Mouse (Mus musculus) G1E-ER4 (cell line): ENCODE measurements around the gene Phyhipl. TPM values are rescaled to one million over a fixed set of nuclear protein-coding genes. Genes with fewer than 3 reads are reported as not detected.

Experiments
- GATA1 ChIP-seq: IDR thresholded peaks from one replicate; pipeline ENCODE4 v1.8.0; 2012; ENCODE audit warnings: low read length, inconsistent platforms
- polyA plus RNA-seq: library from polyadenylated mRNA; stranded (reverse); fragments of >175 nt; gene quantifications from 2 replicates; pipeline ENCODE4 v1.2.3, GENCODE M21; 2012

Phyhipl gene
- polyA plus RNA-seq, 1 experiment: not detected

- no peak for TF ChIP-seq GATA1
Measured at GRCm38 (mm10) chr10:70643131-70643530, 12.6 kb downstream of the Phyhipl start.

- no peak for TF ChIP-seq GATA1
Measured at GRCm38 (mm10) chr10:70640896-70641596, 14.7 kb downstream of the Phyhipl start.

DNA sequence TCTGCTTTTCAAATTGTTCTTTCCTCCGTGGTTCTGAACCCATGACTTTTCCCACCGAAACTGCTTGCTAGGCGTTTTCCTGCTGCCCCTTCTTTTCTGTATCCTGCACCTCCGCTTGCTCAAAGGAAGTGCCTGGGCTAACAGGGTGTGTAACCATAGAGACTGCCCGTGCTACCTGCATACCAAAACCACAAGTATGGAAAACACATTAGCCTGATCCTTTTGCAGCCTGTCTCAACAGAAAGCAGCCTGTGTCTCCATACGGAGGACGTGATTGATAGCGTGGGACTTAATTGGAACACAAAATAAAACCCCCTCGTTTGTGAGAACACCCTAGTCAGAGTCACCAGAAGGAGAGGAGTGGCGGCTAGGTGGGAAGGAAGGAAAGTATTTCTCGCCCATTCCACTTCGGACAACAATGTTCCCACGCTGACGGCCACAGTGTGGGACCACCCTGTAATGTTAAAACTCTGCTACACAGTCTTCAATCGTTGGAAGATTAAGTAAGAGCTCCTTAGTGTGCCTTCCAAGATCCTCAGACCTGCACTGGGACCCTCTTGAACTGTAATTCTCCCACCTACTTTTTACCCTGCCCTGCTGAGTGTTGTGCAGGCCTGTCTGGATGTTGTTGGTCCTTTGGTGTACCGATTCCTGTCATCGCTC, 15.6 kb downstream of the Phyhipl start:
- TF ChIP-seq GATA1: no peak

DNA sequence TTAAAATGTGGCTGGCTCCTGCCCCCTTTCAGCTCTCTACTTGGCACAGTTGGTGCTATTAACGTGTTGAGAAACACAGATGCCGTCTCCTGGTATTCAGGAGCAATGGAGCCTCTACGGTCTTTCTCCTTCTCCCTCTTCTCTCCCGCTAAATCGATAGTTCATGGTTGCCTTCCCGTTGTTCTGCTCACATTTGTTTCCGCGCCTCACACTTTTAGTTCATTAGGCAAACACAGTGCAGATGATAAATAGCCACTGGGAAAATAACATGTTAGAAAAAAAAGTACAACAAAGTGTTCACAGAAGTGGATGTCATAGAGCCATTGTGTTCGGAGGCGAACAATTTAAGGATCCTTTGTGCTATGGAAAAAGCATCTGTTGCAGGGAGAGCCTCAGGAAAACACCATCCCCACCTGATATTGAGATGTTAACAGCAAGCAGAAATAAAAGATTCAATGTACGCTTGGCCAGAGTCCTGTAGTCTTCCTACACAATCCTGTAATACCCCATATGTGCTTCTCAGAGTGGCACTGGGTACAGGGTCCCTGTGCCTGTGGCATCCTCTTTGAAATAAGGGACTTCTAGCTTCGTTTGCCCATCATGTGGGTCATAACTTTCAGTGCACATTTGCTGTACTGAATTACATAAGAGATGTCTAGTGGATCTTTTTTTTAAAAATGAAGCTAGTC, 18.0 kb downstream of the Phyhipl start:
- no peak for TF ChIP-seq GATA1

GRCm38 (mm10) chr10:70635261-70635660, 20.5 kb downstream of the Phyhipl start:
- no peak for TF ChIP-seq GATA1

DNA sequence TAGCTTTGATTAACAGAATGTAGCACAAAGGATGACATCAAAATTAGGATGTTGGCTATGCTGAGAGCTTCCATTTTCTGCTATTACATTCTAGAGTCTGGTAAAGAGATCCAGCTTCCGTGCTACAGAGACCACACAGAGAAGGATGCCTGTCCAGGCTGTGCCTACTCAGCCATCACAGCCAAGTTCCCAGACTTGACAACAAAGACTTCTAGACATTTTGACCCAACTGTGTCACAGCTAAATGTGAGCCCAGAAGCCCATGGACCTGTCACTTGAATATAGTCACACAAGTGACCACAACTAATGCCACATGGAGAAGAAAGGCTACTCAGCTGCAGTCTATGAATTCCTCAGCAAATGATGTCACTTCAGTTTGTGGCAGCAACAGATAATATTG, 24.6 kb downstream of the Phyhipl start:
- TF ChIP-seq GATA1: no peak

DNA sequence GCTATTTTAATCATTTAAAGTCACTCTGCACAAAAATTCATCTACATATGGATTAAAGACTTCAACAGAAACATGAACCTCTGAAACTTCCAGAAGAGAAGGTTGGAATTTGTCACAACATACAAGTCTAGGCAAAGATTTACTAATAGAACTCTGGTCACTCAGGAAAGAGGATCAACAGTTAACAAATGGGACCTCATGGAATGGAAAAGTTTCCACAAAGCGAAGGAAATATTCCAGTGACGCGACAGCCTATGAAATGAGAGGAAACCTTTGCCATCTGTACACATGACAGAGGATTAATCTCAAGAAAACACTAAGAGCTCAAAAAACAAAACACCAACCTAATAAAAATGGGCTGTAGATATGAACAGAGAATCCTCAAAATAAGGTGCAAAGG, 32.3 kb downstream of the Phyhipl start:
- TF ChIP-seq GATA1: no peak

GRCm38 (mm10) chr10:70616377-70616776, 39.4 kb downstream of the Phyhipl start:
- no peak for TF ChIP-seq GATA1

DNA sequence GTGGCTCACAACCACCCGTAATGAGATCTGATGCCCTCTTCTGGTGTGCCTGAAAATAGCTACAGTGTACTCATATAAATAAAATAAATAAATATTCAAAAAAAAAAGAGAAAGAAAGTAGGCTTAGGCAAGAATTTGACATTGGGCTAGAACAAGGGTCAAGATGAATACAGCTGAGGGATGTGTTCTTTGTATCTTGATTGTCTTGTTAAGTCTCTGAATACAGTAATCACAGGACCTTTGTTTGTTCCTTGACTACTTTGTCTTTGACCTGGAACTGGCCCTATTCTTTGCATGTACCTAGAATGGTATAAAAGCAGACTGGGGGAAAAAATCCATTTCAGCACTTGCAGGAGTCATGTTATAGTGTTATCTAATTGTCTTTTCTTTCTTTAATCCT, 44.1 kb downstream of the Phyhipl start:
- TF ChIP-seq GATA1: no peak

- TF ChIP-seq GATA1: no peak
Measured at GRCm38 (mm10) chr10:70599925-70600305, 55.9 kb downstream of the Phyhipl start.

- no peak for TF ChIP-seq GATA1
Measured at GRCm38 (mm10) chr10:70599126-70599924, 56.4 kb downstream of the Phyhipl start.

- no peak for TF ChIP-seq GATA1
Measured at GRCm38 (mm10) chr10:70598516-70599125, 57.1 kb downstream of the Phyhipl start.

DNA sequence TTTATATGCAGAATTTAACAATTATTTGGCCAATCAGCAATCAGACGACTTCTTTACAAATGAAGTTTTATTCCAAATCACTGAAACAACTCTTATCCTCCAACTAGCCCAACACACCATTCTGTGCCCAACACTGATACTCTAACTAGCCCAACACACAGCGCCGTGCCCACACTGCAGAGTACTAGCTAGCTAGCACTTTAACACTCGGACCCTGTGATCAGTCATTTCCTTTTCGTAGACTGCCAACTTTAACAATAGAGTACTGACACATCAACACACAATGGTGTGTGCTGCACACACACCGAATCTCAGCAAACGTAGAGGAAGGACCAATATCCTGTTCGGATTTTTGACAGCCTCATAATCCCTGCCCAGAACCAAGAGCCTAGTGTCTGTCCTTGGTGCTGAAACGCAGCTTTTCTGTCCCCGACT, 57.7 kb downstream of the Phyhipl start:
- TF ChIP-seq GATA1: no peak

GRCm38 (mm10) chr10:70594007-70594406, 61.8 kb downstream of the Phyhipl start:
- no peak for TF ChIP-seq GATA1

GRCm38 (mm10) chr10:70586876-70587405, 68.8 kb downstream of the Phyhipl start:
- no peak for TF ChIP-seq GATA1
